Mouse (Mus musculus) MEL (cell line): ENCODE data around the gene Rhof. TPM values are rescaled to one million over a fixed set of nuclear protein-coding genes. Genes with fewer than 3 reads are reported as not detected.

Source experiments
- BHLHE40 ChIP-seq: IDR thresholded peaks from 2 replicates; pipeline ENCODE4 v1.6.1; 2012; ENCODE audit warnings: low read depth, mild to moderate bottlenecking, inconsistent platforms, low read length, improper control_type of control experiment, borderline replicate concordance
- CHD1 ChIP-seq: IDR thresholded peaks from 2 replicates; pipeline ENCODE4 v1.6.1; 2012; ENCODE audit warnings: low read depth, mild to moderate bottlenecking, inconsistent platforms, low read length, improper control_type of control experiment
- CHD2 ChIP-seq: IDR thresholded peaks from 2 replicates; pipeline ENCODE4 v1.6.1; 2011; ENCODE audit warnings: low read length, improper control_type of control experiment
- CTCF ChIP-seq, 3 experiments: IDR thresholded peaks in 2 of 3; conservative IDR thresholded peaks in 1 of 3; 2 replicates each; pipeline ENCODE4 v1.5.1; 2011 to 2012; ENCODE audit warnings: low read length in 3 of 3, low read depth in 2 of 3, mild to moderate bottlenecking in 2 of 3, improper control_type of control experiment in 1 of 3, inconsistent platforms in 1 of 3, mixed read lengths in 1 of 3, moderate library complexity in 1 of 3; ENCODE audit not compliant: control insufficient read depth in 1 of 3, insufficient read depth in 1 of 3, poor library complexity in 1 of 3, severe bottlenecking in 1 of 3
- EP300 ChIP-seq, 2 experiments: IDR thresholded peaks; 2 replicates each; pipeline ENCODE4 v1.6.1; 2011; ENCODE audit warnings: improper control_type of control experiment in 2 of 2, low read length in 2 of 2, low read depth in 1 of 2, mild to moderate bottlenecking in 1 of 2
- GABPA ChIP-seq: IDR thresholded peaks from 2 replicates; pipeline ENCODE4 v1.6.1; 2012; ENCODE audit warnings: low read depth, mild to moderate bottlenecking, inconsistent platforms, low read length, improper control_type of control experiment, moderate library complexity
- JUND ChIP-seq: IDR thresholded peaks from 2 replicates; pipeline ENCODE4 v1.6.1; 2011; ENCODE audit warnings: low read depth, mild to moderate bottlenecking, improper control_type of control experiment, low read length
- KAT2A ChIP-seq: conservative IDR thresholded peaks from 2 replicates; pipeline ENCODE4 v1.6.1; 2012; ENCODE audit warnings: low read depth, low read length, improper control_type of control experiment, inconsistent platforms
- MAZ ChIP-seq: IDR thresholded peaks from 2 replicates; pipeline ENCODE4 v1.6.1; 2012; ENCODE audit warnings: low read depth, mild to moderate bottlenecking, inconsistent platforms, low read length, improper control_type of control experiment
- NELFE ChIP-seq: IDR thresholded peaks from 2 replicates; pipeline ENCODE4 v1.6.1; 2011; ENCODE audit warnings: low read depth, low read length, improper control_type of control experiment
- NRF1 ChIP-seq: IDR thresholded peaks from 2 replicates; pipeline ENCODE4 v1.6.1; 2014; ENCODE audit warnings: low read depth, mild to moderate bottlenecking, inconsistent platforms, low read length, improper control_type of control experiment, moderate library complexity; ENCODE audit not compliant: poor library complexity, insufficient read depth, severe bottlenecking
- POLR2AphosphoS2 ChIP-seq: IDR thresholded peaks from 2 replicates; pipeline ENCODE4 v1.6.1; 2011; ENCODE audit warnings: low read length, improper control_type of control experiment
- POLR2AphosphoS5 ChIP-seq: IDR thresholded peaks from 2 replicates; pipeline ENCODE4 v1.6.1; 2012; ENCODE audit warnings: low read depth, borderline replicate concordance, mild to moderate bottlenecking, inconsistent platforms, low read length, moderate library complexity, mixed read lengths
- RAD21 ChIP-seq: IDR thresholded peaks from 2 replicates; pipeline ENCODE4 v1.6.1; 2011; ENCODE audit warnings: mild to moderate bottlenecking, low read depth, low read length, improper control_type of control experiment
- RCOR1 ChIP-seq: IDR thresholded peaks from 2 replicates; pipeline ENCODE4 v1.6.1; 2012; ENCODE audit warnings: low read depth, mild to moderate bottlenecking, inconsistent platforms, low read length, improper control_type of control experiment
- SIN3A ChIP-seq: IDR thresholded peaks from 2 replicates; pipeline ENCODE4 v1.6.1; 2012; ENCODE audit warnings: low read length, improper control_type of control experiment, inconsistent platforms
- TAL1 ChIP-seq: IDR thresholded peaks from 2 replicates; pipeline ENCODE4 v1.6.1; 2012; ENCODE audit warnings: mild to moderate bottlenecking, inconsistent platforms, low read length, moderate library complexity, mixed read lengths
- TBP ChIP-seq: IDR thresholded peaks from 2 replicates; pipeline ENCODE4 v1.8.0; 2011; ENCODE audit warnings: low read depth, low read length, improper control_type of control experiment
- TCF12 ChIP-seq: IDR thresholded peaks from 2 replicates; pipeline ENCODE4 v1.6.1; 2014; ENCODE audit warnings: low read depth, mild to moderate bottlenecking, inconsistent platforms, low read length, improper control_type of control experiment, moderate library complexity
- UBTF ChIP-seq: IDR thresholded peaks from 2 replicates; pipeline ENCODE4 v1.6.1; 2012; ENCODE audit warnings: low read depth, mild to moderate bottlenecking, inconsistent platforms, low read length, improper control_type of control experiment, moderate library complexity, borderline replicate concordance; ENCODE audit not compliant: insufficient read depth
- ZC3H11A ChIP-seq: IDR thresholded peaks from 2 replicates; pipeline ENCODE4 v1.6.1; 2012; ENCODE audit warnings: low read depth, mild to moderate bottlenecking, inconsistent platforms, low read length, improper control_type of control experiment
- ZMIZ1 ChIP-seq: IDR thresholded peaks from 2 replicates; pipeline ENCODE4 v1.6.1; 2012; ENCODE audit warnings: low read depth, mild to moderate bottlenecking, inconsistent platforms, low read length, improper control_type of control experiment, moderate library complexity
- polyA plus RNA-seq, 2 experiments: library from polyadenylated mRNA; stranded (reverse) in 1 of 2; unstranded in 1 of 2; fragments of >175 nt in 1 of 2; fragments of >200 nt in 1 of 2; gene quantifications; 2 replicates each; pipeline versions ENCODE4 v1.2.1 to v1.2.4; 2012; ENCODE audit warnings: low replicate concordance in 2 of 2, low read depth in 1 of 2; ENCODE audit not compliant: insufficient read length in 2 of 2, insufficient read depth in 1 of 2, missing spikeins in 1 of 2
- total RNA-seq: library from RNA; depleted of rRNA; stranded (reverse); fragments of 300-350 nt; gene quantifications from 2 replicates; pipeline ENCODE4 v1.2.3, GENCODE M21; 2012

The Rhof gene
- total and polyA plus RNA-seq, 3 experiments: 2.5 to 10.4 TPM; not detected in 1

DNA sequence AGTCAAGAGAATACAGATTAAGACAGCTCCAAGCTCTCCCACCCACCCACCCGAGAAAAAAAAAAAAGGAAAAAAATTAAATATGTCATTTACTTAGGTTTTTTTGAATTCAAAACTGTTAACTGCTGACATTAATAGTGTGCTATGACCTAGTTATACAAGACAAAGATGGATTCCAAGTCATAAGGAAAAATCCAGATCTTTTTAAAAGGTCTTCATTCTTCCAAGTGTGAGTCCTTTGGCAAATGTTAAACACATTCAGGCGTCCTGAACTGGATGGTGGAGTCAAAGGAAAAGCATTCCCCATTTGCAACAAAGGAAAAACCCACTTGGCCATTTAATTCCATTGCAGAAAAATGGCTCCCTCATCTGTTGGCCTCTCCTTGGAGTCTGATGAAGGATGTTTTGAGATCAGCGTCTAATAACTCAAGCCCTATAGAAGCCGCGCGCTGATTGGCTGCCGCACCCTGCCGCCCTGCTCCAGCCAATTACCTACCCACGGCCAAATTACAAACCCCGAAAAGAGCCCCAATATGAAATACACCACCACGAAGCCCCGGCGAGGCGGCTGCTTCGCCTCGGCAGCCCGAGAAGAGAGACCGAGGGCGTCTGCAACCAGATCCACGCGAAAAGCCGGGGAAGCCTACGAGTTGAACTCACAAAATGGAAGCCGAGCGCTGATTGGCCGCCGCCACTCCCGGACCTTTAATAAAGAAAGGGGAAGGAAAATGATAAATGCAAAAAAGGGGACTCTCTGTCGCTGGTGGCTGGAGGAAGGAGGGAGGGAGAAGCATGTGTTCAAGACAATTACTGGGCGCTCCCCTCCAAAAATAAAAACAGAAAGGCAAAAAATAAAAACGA is 8.4 kb upstream of the Rhof start (continued):
- no peak for TF ChIP-seq JUND
- peak; percentile 92; the same call in 1 of the 2 replicates for TF ChIP-seq POLR2AphosphoS5
- peak; percentile 94 for TF ChIP-seq CHD1
- TF ChIP-seq POLR2AphosphoS2: peak; percentile 99
- 0 out of 2 replicates have a peak, but pooled peaks have one; percentile 31 for TF ChIP-seq GABPA
- no peak for TF ChIP-seq ZC3H11A
- TF ChIP-seq TBP: peak; percentile 96
- no peak for TF ChIP-seq UBTF
- no peak for TF ChIP-seq CTCF (IDR thresholded peaks at IDR 0.05 in 2 of 3, conservative IDR thresholded peaks at IDR 0.05 in 1 of 3; ENCODE audit: control insufficient read depth in 1 of 3, insufficient read depth in 1 of 3, low read depth in 2 of 3, low read length in 3 of 3, poor library complexity in 1 of 3, severe bottlenecking in 1 of 3)
- TF ChIP-seq TAL1: no peak
- no peak for TF ChIP-seq KAT2A
- TF ChIP-seq RCOR1: no peak; the same call in 1 of the 2 replicates
- TF ChIP-seq CHD2: no peak
- TF ChIP-seq RAD21: no peak
- no peak for TF ChIP-seq NRF1
- peak; percentile 98 for TF ChIP-seq ZMIZ1
- no peak for TF ChIP-seq BHLHE40
- peak; percentile 96 for TF ChIP-seq NELFE
- TF ChIP-seq EP300 (IDR thresholded peaks at IDR 0.05; ENCODE audit: low read depth in 1 of 2, low read length in 2 of 2): peak in 1 of 2 experiments; percentile 29; a peak in 2 of 4 replicates
- no peak for TF ChIP-seq MAZ
- peak; percentile 90 for TF ChIP-seq SIN3A
- TF ChIP-seq TCF12: peak; percentile 68
